Mouse (Mus musculus) testis, adult 2 months (tissue): Measurements from ENCODE around the gene Klhl22. TPM values are rescaled to one million over a fixed set of nuclear protein-coding genes. Genes with fewer than 3 reads are reported as not detected.
"Not testable (repeated sequence)": the region's sequence is repeated elsewhere in the genome, so short reads cannot be mapped to it uniquely, and the experiment has no call there.

Source experiments
- H3K27ac ChIP-seq: fragments of 200-500 bp; 2 replicates; pipeline ENCODE4 v1.5.1; 2012; ENCODE audit warnings: low read depth, low read length; ENCODE audit not compliant: control insufficient read depth, insufficient read depth
- H3K27me3 ChIP-seq: fragments of 200-500 bp; 2 replicates; pipeline ENCODE4 v1.6.1; 2012; ENCODE audit warnings: mild to moderate bottlenecking, low read length, moderate library complexity; ENCODE audit not compliant: control insufficient read depth, insufficient read depth
- H3K36me3 ChIP-seq: fragments of 200-500 bp; 2 replicates; pipeline ENCODE4 v1.6.1; 2012; ENCODE audit warnings: mild to moderate bottlenecking, low read length; ENCODE audit not compliant: control insufficient read depth, insufficient read depth
- H3K4me1 ChIP-seq: fragments of 200-500 bp; 2 replicates; pipeline ENCODE4 v1.6.1; 2012; ENCODE audit warnings: low read length; ENCODE audit not compliant: control insufficient read depth, insufficient read depth
- H3K4me3 ChIP-seq: fragments of 200-500 bp; 2 replicates; pipeline ENCODE4 v1.5.1; 2012; ENCODE audit warnings: low read depth, mild to moderate bottlenecking, low read length, moderate library complexity, mixed read lengths; ENCODE audit not compliant: control insufficient read depth
- CTCF ChIP-seq: fragments of 200-500 bp; IDR thresholded peaks from 2 replicates; pipeline ENCODE4 v1.5.1; 2012; ENCODE audit warnings: low read depth, mild to moderate bottlenecking, inconsistent platforms, low read length, moderate library complexity; ENCODE audit not compliant: control insufficient read depth, insufficient read depth, insufficient replicate concordance
- POLR2A ChIP-seq: fragments of 200-500 bp; IDR thresholded peaks from 2 replicates; pipeline ENCODE4 v1.6.1; 2012; ENCODE audit warnings: low read depth, mild to moderate bottlenecking, inconsistent platforms, low read length, moderate library complexity; ENCODE audit not compliant: control insufficient read depth
- polyA plus RNA-seq: library from polyadenylated mRNA; depleted of rRNA; stranded (reverse); fragments of >200 nt; gene quantifications from 2 replicates; pipeline ENCODE4 v1.2.3, GENCODE M21; 2012

Gene Klhl22
- polyA plus RNA-seq, 1 experiment, result 9.1 TPM

DNA sequence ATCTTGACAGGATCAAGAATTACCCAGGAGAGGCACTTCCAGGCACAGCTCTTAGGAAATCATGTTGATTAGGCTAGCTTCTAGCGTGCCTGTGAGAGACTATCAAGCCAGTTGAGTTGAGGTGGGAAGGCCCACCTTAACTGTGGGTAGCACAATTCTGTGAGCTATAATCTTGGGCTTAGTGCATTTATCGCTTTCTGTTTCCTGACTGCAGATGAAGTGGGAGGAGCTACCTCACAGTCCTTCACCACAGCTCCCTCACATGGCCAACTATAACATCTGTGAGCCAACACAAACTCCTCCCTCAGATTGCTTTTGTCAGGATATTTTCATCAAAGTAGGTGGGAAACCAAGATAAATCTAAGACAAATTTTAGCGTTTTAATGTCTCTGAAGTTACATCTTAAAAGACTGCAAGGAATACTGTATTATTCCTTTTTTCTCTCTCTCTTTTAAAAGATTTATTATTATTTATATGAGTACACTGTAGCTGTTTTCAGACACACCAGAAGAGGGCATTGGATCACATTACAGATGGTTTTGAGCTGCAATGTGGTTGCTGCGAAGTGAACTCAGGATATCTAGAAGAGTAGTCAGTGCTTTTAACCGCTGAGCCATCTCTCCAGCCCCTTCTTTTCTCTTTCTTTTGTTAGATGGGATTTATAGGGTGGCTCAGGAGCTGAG lies 32.1 kb upstream of the Klhl22 start:
- Histone ChIP-seq H3K27ac (no peak overlapping the region), H3K36me3 (no peaks in the 10 kb centered on the region), H3K4me3 (no peak overlapping the region), H3K4me1 (no peaks in the 10 kb centered on the region), H3K27me3 (no peaks in the 10 kb centered on the region)
- TF ChIP-seq CTCF (no peak), POLR2A (no peak)

DNA sequence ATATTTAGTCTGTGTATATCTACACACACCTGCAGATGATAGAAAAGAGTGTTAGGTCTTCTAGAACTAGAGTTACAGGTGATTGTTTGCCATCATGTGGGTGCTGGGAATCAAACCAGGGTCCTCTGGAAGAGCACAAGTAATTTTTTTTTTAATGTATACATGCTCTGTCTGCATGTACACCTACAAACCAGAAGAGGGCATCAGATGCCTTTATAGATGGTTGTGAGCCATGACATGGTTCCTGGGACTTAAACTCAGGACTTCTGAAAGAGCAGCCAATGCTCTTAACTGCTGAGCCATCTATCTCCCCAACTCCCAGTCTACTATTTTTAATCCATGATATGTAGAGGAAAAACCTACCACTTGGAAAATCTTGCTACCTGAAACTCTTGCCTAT lies 29.4 kb upstream of the Klhl22 start:
- H3K27ac ChIP-seq, result no peak overlapping the region
- no peak overlapping the region for H3K4me3 ChIP-seq
- no peaks in the 10 kb centered on the region for H3K36me3 ChIP-seq
- no peaks in the 10 kb centered on the region for H3K27me3 ChIP-seq
- TF ChIP-seq POLR2A, result no peak
- no peak for TF ChIP-seq CTCF
- peaks cover 3% of the 10 kb centered on the region for H3K4me1 ChIP-seq

DNA sequence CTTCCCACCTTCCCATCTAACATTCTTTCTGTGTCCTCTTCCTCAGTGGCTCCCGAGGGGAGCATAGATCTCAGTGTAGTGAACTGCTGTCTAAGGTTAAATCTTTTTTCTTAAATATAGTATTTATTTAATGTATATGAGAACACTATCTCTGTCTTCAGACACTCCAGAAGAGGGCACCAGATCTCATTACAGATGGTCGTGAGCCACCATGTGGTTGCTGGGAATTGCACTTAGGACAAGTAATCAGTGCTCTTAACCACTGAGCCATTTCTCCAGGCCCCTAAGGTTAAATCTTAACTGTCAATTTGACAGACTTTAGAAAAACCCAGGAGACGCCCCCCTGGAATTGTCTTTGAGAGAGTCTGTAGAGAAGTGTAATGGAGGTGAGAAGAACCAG lies 27.4 kb upstream of the Klhl22 start:
- peaks cover 3% of the 10 kb centered on the region for H3K4me1 ChIP-seq
- H3K27me3 ChIP-seq, result no peaks in the 10 kb centered on the region
- TF ChIP-seq POLR2A (no peak), CTCF (no peak)
- no peak overlapping the region for H3K27ac ChIP-seq
- H3K4me3 ChIP-seq, result no peak overlapping the region
- no peaks in the 10 kb centered on the region for H3K36me3 ChIP-seq

DNA sequence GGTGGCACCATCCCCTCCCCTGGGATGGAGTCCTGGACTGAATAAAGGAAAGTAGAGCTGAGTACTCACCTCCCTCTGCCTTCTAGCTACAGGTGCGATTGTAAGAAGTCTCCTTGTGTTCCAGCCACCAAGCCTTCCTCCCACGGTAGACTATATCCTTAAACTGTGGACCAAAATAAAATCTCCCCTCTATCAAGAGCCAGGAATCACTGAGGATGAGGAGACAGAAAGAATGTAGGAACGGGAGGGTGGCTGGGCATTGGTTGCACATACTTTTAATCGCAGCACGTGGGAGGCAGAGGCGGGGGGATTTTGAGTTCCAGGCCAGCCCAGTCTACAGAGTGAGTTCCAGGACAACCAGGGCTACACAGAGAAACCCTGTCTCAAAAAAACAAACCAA lies 27.0 kb upstream of the Klhl22 start:
- no peak overlapping the region for H3K4me3 ChIP-seq
- H3K4me1 ChIP-seq, result peaks cover 3% of the 10 kb centered on the region
- no peaks in the 10 kb centered on the region for H3K27me3 ChIP-seq
- no peak overlapping the region for H3K27ac ChIP-seq
- no peaks in the 10 kb centered on the region for H3K36me3 ChIP-seq
- TF ChIP-seq POLR2A (no peak), CTCF (no peak)

DNA sequence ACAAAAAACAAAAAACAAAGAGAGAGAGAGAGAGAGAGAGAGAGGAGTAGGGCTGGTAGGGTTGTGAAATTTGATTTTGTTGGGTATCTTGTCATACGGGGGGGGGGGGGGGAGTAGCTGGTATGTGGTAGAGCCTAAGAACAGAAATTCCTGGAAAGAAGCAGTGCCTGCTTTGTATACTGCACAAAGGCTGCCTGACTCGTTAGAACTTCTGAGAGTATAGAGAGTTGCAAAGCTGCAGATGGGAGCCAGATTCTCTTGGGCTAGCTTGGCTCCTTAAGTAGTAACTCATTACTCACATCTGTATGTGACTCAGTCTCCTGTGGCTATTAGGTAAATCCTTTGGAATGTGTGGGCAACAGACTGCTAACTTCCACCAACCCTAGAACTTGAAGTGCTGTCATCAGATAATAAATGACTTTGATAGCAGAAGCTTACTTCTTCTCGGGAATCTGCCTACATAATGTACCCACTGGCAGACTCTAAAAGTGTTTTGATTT lies 26.5 kb upstream of the Klhl22 start, which contains the start of gene Med15:
Gene Med15, minus strand, starts transcription at position 51 of the 500 bp plus-strand sequence.
- TF ChIP-seq POLR2A (no peak), CTCF (no peak)
- no peaks in the 10 kb centered on the region for H3K27me3 ChIP-seq
- no peak within 1 kb of the TSS for H3K27ac ChIP-seq
- H3K4me1 ChIP-seq, result peaks cover 3% of the 10 kb centered on the region
- H3K4me3 ChIP-seq, result no peak within 1 kb of the TSS
- H3K36me3 ChIP-seq, result no peaks in the 10 kb centered on the region

DNA sequence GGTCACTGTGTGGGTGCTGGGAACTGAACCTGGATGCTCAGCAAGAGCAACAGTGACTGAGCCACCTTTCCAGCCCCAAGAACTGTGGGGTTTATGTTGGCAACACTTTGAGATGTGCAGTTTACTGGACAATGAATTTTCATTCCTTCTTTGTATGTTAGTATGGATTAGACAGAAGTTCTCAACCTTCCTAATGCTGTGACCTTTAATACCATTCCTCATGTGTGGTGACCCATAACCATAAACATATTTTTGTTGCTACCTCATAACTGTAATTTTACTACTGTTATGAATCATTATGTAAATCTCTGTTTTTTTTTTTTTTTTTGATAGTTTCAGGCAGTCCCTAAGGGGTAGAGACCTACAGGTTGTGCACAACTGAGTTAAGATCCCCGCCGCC lies 25.8 kb upstream of the Klhl22 start:
- Histone ChIP-seq H3K36me3 (no peaks in the 10 kb centered on the region), H3K27me3 (no peaks in the 10 kb centered on the region), H3K27ac (no peak overlapping the region), H3K4me1 (peaks cover 3% of the 10 kb centered on the region), H3K4me3 (peak overlapping the region; percentile 4)
- TF ChIP-seq CTCF (no peak), POLR2A (no peak)

DNA sequence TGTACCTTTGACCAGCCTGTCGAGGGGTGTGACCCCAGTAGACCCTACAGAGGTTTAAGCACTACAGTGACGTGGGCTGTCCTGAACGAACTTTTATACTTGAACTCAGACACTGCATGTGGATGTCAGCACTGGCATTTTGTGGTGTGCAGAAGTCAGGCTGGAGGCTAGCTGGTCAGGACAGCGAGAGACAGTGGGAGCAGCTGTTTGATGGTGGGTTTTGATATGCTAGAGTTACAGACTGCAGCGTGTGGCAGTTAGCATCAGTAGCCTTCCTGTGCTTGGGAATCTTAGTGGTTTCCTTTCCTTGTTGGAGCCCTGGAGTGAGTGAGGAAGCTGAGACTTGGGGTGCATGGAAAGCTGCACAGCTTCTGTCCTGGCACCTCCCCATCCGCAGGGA lies 24.5 kb upstream of the Klhl22 start:
- not testable (repeated sequence) for H3K4me1 ChIP-seq, H3K27ac ChIP-seq, H3K27me3 ChIP-seq, H3K36me3 ChIP-seq, H3K4me3 ChIP-seq
